Mouse (Mus musculus): ENCODE results near the gene Macrod2. TPM values are rescaled to one million over a fixed set of nuclear protein-coding genes. Genes with fewer than 3 reads are reported as not detected.

Macrod2 gene
- polyA plus RNA-seq, 1 experiment from 2014 or later: 75.4 TPM

DNA sequence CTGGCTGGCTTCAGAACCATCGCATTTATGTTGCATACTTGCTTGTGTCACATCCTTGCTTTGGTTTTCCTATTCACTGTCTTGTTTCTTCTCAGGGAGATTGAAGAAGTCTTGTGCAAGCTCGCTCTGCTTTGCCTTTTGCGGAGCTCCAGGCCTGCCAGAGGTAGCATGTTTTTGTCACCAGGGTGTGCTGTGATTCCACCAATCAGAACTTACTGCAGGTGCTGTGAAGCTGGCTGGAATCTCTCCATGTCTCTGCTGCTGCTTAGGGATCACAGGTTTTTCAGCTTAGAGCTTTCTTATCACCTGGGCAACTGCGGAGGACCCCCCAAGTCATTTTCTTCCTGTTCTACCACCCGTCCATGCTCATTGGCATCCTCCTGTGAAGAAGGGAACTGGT, 105.8 kb downstream of the Macrod2 start:
- ATAC-seq: peak; percentile 75

DNA sequence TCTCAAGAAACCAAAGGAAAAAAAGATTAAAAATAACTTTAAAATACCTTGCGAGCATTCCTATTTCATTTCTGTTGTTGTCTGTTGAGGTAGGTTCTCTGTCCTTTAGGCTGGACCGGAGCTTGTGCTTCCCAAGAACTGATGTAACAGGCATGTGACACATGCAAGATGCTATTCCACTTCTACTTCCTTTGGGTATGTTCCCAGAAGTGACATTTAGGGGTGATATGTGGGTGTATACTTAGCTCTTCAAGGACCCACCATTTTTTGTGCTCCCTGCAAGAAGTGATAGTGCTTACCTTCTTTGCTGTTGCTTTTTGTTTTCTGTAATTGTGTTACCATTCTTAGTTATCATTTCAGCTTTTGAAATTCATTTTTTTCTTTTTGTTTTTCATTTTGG, 126.4 kb downstream of the Macrod2 start:
- no peak overlapping the region for H3K4me2 ChIP-seq (replicated peaks)
- H3K27ac ChIP-seq: no peak overlapping the region
- H3K36me3 ChIP-seq: no peaks in the 10 kb centered on the region
- no peaks in the 10 kb centered on the region for H3K27me3 ChIP-seq
- H3K9me3 ChIP-seq: no peaks in the 10 kb centered on the region
- H3K4me3 ChIP-seq (replicated peaks): no peak overlapping the region
- H3K4me1 ChIP-seq (replicated peaks): no peaks in the 10 kb centered on the region
- 96% methylated on average over 2 of the region's 2 CpGs for WGBS
- no peak overlapping the region for H3K9ac ChIP-seq (replicated peaks)
- ATAC-seq: no peak

More for the DNA sequence above, 105.8 kb downstream of the Macrod2 start:
- Histone ChIP-seq H3K4me2 (replicated peaks) (no peak overlapping the region), H3K27me3 (no peaks in the 10 kb centered on the region), H3K4me3 (replicated peaks) (no peak overlapping the region), H3K9ac (replicated peaks) (no peak overlapping the region), H3K9me3 (no peaks in the 10 kb centered on the region), H3K27ac (no peak overlapping the region), H3K36me3 (no peaks in the 10 kb centered on the region), H3K4me1 (replicated peaks) (peaks cover 3% of the 10 kb centered on the region; the same call in 1 of the 2 replicates)
- WGBS: 25% methylated on average over 5 of the region's 5 CpGs

DNA sequence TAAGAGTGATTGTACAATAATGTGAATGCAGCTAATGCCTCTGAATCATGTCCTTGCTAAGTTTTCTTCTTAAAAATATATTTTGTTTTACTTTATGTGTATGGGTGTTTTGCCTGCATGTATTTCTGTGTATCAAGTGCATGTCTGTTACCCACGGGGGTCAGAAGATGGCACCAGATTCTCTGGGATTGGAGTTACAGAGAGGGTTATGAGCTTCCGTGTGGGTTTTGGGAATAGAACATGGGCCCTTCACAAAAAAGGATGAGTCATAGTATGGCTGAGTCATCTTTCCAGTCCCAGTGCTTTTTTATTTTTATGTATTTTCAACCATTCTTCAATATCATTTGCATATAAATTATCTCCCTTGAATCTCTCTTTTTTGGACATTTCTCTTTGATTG, 135.1 kb downstream of the Macrod2 start:
- Histone ChIP-seq H3K27ac (no peak overlapping the region), H3K36me3 (no peaks in the 10 kb centered on the region), H3K4me1 (replicated peaks) (0 out of 2 replicates have a peak, but pooled peaks cover 10% of the 10 kb centered on the region), H3K9ac (replicated peaks) (no peak overlapping the region), H3K4me3 (replicated peaks) (no peak overlapping the region), H3K9me3 (no peaks in the 10 kb centered on the region), H3K4me2 (replicated peaks) (no peak overlapping the region), H3K27me3 (no peaks in the 10 kb centered on the region)
- 56% methylated on average over 2 of the region's 2 CpGs for WGBS
- no peak for ATAC-seq

DNA sequence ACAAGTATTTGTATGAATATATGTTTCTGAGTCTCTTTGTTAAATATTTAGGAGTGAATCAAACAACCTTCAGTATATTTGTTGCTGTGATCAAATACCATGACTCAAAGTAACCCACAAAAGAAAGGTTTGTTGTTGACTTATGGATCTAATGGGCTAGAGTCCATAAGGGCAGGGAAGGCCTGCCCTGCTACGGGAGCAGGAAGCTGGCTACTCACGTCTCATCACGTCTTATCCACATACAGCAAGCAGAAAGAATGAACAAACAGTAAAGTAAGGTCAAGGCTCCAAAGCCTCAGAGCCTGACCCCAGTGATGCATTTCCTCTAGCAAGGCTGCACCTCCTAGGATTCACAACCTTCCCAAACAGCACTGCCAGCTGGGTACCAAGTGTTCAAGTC, 136.9 kb downstream of the Macrod2 start:
- Histone ChIP-seq H3K4me2 (replicated peaks) (no peak overlapping the region), H3K9me3 (no peaks in the 10 kb centered on the region), H3K27ac (no peak overlapping the region), H3K27me3 (no peaks in the 10 kb centered on the region), H3K4me1 (replicated peaks) (0 out of 2 replicates have a peak, but pooled peaks cover 10% of the 10 kb centered on the region), H3K36me3 (no peaks in the 10 kb centered on the region), H3K4me3 (replicated peaks) (no peak overlapping the region), H3K9ac (replicated peaks) (no peak overlapping the region)
- 70% methylated on average over 3 of the region's 3 CpGs for WGBS
- ATAC-seq: no peak

DNA sequence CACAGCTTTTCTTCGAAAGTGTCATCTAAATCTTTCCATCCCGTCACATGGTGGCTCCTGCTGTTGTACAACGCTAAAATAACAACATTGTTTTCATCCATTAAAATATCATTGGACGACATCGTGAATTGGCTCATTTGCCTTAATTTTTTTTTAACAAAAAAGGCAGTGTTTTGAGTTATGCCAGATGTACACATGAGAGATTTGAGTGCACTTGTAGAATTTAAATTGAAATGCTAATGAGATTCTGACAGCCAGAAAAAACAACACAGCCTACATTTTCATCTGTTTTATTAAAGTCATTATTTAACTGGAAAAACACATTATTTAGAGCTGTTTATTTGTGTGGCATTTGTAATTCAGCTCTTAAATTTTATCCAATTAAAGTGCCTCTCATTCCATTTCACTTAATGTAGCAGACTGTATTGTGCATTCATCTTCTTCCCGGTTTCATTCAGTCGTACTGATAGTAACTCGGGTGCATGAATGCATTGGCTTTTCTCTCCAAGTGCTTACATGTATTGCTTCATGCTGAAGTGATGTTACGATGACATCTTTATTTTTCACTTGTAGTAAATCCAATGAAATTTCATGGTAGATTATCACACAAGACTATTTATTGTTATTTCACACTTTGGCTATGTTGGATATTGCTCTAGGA, 137.9 kb downstream of the Macrod2 start:
- whole genome bisulfite sequencing: 35% methylated on average over 9 of the region's 9 CpGs
- H3K4me1 ChIP-seq (replicated peaks): 0 out of 2 replicates have a peak, but pooled peaks cover 10% of the 10 kb centered on the region
- H3K36me3 ChIP-seq: no peaks in the 10 kb centered on the region
- ATAC-seq: peak; percentile 69; the same call in 1 of the 2 replicates
- no peak overlapping the region for H3K9ac ChIP-seq (replicated peaks)
- no peak overlapping the region for H3K27ac ChIP-seq
- H3K9me3 ChIP-seq: no peaks in the 10 kb centered on the region
- 0 out of 2 replicates have a peak overlapping the region, but pooled peaks have one; percentile 15 for H3K4me2 ChIP-seq (replicated peaks)
- H3K27me3 ChIP-seq: no peaks in the 10 kb centered on the region
- H3K4me3 ChIP-seq (replicated peaks): no peak overlapping the region

DNA sequence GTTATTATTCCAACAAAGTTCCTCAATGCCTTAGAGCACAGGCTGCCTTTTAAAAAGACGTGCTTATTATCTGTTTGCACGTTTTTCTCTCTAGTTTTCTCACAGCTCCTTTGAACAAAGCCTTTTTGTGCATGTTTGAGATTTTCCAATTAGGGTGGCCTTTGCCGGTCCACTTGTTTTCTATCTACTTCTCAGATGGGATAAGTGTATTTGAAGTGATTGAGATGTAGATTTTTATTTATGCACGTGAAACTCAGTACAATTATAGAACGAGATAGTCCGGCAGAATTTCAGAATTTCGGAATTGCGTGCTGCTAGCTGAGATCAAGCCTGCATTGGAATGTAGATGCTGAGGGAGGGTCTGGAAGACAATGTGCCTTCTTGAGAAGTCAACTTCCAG, 138.5 kb downstream of the Macrod2 start:
- Histone ChIP-seq H3K4me1 (replicated peaks) (0 out of 2 replicates have a peak, but pooled peaks cover 10% of the 10 kb centered on the region), H3K27me3 (no peaks in the 10 kb centered on the region), H3K9ac (replicated peaks) (no peak overlapping the region), H3K36me3 (no peaks in the 10 kb centered on the region), H3K4me2 (replicated peaks) (peak overlapping the region; percentile 30), H3K27ac (no peak overlapping the region), H3K9me3 (no peaks in the 10 kb centered on the region), H3K4me3 (replicated peaks) (no peak overlapping the region)
- 17% methylated on average over 8 of the region's 8 CpGs for WGBS
- ATAC-seq: no peak

DNA sequence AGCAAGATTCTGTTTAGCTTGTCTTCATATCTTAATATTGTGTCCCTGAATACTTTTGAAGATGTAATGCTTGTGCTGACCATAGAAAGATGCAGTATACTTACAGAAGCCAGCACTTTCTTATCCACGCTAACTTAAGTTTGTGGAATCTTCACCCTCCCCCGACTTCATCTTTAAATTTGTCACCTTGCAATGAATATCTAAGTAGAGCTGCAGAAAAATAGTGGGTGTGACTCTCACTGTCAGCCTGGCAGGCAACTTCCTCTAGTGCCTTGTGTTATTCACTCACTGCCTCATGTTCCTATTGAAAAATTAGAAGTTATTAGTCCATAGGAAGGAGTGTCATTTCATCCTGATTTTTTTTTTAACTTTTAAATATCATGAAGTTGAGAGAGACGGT, 139.5 kb downstream of the Macrod2 start:
- Histone ChIP-seq H3K9ac (replicated peaks) (no peak overlapping the region), H3K4me3 (replicated peaks) (no peak overlapping the region), H3K4me2 (replicated peaks) (no peak overlapping the region), H3K36me3 (no peaks in the 10 kb centered on the region), H3K9me3 (no peaks in the 10 kb centered on the region), H3K4me1 (replicated peaks) (0 out of 2 replicates have a peak, but pooled peaks cover 10% of the 10 kb centered on the region), H3K27ac (no peak overlapping the region), H3K27me3 (no peaks in the 10 kb centered on the region)
- no peak for ATAC-seq
- WGBS: 84% methylated on average over 3 of the region's 3 CpGs

DNA sequence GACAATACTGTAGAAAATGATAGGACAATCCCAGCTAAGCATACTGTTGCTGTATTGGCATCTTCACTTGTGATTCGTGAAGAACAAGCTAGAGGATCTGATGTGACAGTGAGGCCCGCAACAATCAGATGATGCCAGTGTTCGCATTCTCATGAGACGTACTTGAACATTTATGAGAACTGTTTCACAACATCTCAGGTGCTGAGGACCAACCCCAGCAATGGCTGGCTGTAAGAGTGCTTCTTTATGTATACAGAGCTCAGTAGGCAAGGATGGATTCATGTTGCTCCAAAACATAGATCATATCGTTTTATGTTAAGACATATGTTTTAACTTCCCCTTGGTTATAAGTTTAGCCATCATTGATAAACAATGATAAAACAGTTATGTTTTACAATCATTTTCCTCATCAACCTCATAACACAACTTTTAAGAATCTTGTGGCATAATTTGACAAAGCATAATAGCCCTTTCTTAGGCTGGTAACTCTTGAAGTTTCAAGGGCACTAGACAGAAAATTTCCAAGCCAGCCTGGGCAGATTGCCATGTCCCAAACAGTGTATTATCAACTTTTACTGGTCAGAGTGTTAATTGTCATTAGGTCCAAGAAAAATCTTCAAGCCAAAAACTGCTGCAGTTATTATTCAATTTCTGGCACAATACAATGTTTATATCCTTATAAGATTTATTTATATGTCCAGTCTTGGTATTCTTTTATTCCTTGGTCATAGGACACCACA, 140.9 kb downstream of the Macrod2 start:
- H3K36me3 ChIP-seq: no peaks in the 10 kb centered on the region

DNA sequence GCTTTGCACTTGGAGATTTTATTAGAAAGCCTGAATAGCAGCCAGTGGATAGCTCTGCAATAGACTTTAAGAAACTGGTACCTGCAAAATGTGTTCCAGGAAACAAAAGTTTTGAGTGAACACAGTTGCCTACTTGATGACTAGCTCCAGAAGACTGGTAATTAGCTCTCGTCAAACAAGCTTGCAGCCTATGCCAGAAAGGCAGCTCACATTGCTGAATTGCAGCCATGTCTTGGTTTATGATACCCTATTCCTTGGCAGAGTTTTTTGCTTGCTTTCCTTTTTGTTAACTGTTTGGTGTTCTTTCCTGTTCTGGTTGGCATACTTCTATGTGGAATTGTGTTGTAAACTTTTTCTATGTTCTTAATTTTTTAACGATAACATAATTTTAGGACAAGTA, 154.2 kb downstream of the Macrod2 start:
- H3K4me2 ChIP-seq (replicated peaks): no peak overlapping the region
- H3K36me3 ChIP-seq: no peaks in the 10 kb centered on the region
- ATAC-seq: no peak
- H3K4me3 ChIP-seq (replicated peaks): no peak overlapping the region
- no peak overlapping the region for H3K27ac ChIP-seq
- H3K9ac ChIP-seq (replicated peaks): no peak overlapping the region
- H3K9me3 ChIP-seq: no peaks in the 10 kb centered on the region
- WGBS: 79% methylated on average over 2 of the region's 2 CpGs
- H3K4me1 ChIP-seq (replicated peaks): no peaks in the 10 kb centered on the region
- H3K27me3 ChIP-seq: no peaks in the 10 kb centered on the region

More for the DNA sequence above, 140.9 kb downstream of the Macrod2 start:
- ATAC-seq: no peak
- H3K4me3 ChIP-seq (replicated peaks): no peak overlapping the region
- no peaks in the 10 kb centered on the region for H3K9me3 ChIP-seq
- no peak overlapping the region for H3K27ac ChIP-seq
- no peak overlapping the region for H3K9ac ChIP-seq (replicated peaks)
- H3K4me2 ChIP-seq (replicated peaks): no peak overlapping the region
- WGBS: 94% methylated on average over 5 of the region's 5 CpGs
- H3K27me3 ChIP-seq: no peaks in the 10 kb centered on the region
- 0 out of 2 replicates have a peak, but pooled peaks cover 10% of the 10 kb centered on the region for H3K4me1 ChIP-seq (replicated peaks)

DNA sequence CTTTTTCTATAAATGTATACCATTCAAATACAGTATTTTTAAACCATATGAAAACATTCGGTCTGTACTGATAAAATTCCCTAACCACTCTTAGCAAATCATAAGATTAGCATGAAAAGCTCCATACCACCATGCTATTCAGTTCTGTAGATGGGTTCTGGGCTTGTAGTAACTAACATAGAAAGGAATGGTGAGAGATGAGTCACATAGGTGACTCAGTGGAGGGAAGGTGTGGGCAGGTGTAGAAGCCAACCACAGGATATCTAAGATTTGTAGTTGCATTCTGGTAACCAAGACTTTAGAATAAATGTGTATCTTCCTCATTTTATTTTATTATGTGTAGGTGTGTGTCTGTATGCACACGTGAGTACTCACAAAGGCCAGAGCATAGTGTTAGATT, 166.3 kb downstream of the Macrod2 start:
- H3K36me3 ChIP-seq: no peaks in the 10 kb centered on the region
- no peaks in the 10 kb centered on the region for H3K9me3 ChIP-seq
- no peaks in the 10 kb centered on the region for H3K4me1 ChIP-seq (replicated peaks)
- no peak overlapping the region for H3K4me3 ChIP-seq (replicated peaks)
- H3K27ac ChIP-seq: no peak overlapping the region
- ATAC-seq: no peak
- H3K4me2 ChIP-seq (replicated peaks): no peak overlapping the region
- H3K27me3 ChIP-seq: no peaks in the 10 kb centered on the region
- no peak overlapping the region for H3K9ac ChIP-seq (replicated peaks)
- 92% methylated on average over 2 of the region's 2 CpGs for WGBS

DNA sequence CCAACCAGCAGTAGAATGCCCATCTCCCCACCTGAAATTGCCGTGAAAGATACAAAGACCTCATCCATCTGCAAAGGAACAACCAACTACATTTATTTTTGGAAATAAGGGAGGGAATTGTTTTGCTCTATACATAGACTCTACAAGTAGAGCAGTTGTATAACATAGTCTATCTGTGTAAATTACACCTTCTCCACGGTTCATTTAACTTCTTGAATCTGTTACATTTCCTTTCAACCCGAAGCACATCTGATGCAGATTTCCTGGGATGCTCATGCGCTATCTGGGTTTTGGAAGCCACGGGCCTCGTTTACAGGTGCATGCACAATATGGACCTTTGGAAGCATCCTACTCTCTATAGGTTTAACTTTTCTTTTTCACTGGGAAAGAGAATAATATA, 175.8 kb downstream of the Macrod2 start:
- no peak overlapping the region for H3K4me2 ChIP-seq (replicated peaks)
- H3K4me3 ChIP-seq (replicated peaks): no peak overlapping the region
- H3K9me3 ChIP-seq: no peaks in the 10 kb centered on the region
- H3K27me3 ChIP-seq: no peaks in the 10 kb centered on the region
- no peak overlapping the region for H3K9ac ChIP-seq (replicated peaks)
- H3K4me1 ChIP-seq (replicated peaks): no peaks in the 10 kb centered on the region
- H3K36me3 ChIP-seq: no peaks in the 10 kb centered on the region
- 89% methylated on average over 6 of the region's 6 CpGs for WGBS
- H3K27ac ChIP-seq: no peak overlapping the region
- no peak for ATAC-seq

DNA sequence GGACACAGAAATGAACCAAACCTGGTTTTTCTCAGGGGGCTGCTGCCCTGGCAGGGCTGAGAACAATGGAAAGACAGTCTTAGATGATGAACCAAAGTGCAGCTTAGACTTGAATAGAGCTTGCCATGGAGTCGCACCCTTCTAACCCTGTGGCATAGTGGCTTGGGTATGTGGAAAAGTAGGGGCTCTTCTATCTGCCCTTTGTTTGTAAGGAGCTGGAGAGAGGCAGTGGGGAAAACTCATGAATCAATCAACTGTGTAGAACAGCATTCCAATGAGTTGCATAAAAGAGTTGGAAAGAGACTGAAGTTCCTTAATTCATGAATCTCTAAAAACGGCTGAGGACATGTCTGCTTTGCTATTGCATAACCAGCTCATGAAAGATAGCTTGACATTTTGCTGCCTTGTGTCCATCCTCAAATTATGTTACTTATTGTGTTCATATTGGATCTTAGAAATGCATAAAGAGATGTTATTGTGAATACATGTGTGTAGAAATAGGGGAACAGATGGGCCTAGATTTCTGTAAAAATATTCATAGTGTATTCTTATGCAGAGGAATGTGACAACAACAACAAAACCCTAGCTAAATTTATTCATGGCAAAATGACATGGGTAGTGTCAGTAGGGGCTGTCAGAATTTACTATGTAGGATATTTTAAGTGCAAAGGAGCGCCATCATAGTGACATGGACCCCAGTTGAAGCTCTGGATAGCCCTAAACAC, 197.6 kb downstream of the Macrod2 start:
- 0 out of 2 replicates have a peak, but pooled peaks cover 4% of the 10 kb centered on the region for H3K4me1 ChIP-seq (replicated peaks)
- H3K9me3 ChIP-seq: no peaks in the 10 kb centered on the region
- ATAC-seq: no peak
- H3K9ac ChIP-seq (replicated peaks): no peak overlapping the region
- no peaks in the 10 kb centered on the region for H3K36me3 ChIP-seq
- 48% methylated on average over 3 of the region's 3 CpGs for WGBS
- no peak overlapping the region for H3K4me3 ChIP-seq (replicated peaks)
- H3K27ac ChIP-seq: no peak overlapping the region
- H3K4me2 ChIP-seq (replicated peaks): no peak overlapping the region
- H3K27me3 ChIP-seq: no peaks in the 10 kb centered on the region
